Mouse (Mus musculus): ENCODE data around the gene Cntfr.

DNA sequence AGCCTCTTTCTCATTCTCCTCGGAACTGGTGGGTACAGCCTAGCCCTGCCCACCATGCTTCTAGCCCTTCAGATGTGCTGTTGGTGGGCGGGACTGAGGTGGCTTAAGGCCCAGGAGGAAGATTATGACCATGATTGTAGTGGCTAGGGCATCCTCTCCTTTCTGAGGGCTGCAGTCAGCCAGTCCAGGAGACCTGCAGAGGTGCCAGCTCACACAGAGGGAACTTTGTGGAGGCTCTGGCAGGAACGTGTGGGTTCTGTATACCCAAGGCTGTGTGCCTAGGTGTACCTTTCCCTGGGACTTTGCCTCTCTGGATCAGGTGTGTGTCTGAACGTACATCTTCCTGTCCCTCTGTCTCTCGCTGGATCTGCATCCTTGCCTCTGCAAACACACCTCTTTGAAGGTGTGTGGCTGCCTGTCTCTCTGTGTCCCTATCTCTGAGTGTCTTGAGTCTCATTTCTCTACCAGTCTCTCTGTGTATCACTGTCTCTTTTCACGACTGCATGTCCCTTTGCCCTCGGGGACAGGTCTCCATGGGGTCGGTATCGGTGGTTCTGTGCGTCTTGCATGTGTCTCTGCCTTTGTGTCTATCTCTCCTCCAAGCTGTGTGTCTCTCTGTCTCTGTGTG lies 57.6 kb downstream of the Cntfr start:
- TF ChIP-seq CTCF (IDR thresholded peaks at IDR 0.05; ENCODE audit: low read depth) (no peak), EP300 (optimal IDR thresholded peaks at IDR 0.05) (no peak)
